Mouse (Mus musculus): ENCODE data around the gene Khdrbs1. TPM values are rescaled to one million over a fixed set of nuclear protein-coding genes. Genes with fewer than 3 reads are reported as not detected.

Khdrbs1 gene
- 58.4 and 71.5 TPM in 2 replicates for polyA plus RNA-seq (2012; rRNA removed)

GRCm38 (mm10) chr4:129742232-129743009, at the start of gene Khdrbs1:
Gene Khdrbs1 (minus strand): TSS chr4:129742303.

DNA sequence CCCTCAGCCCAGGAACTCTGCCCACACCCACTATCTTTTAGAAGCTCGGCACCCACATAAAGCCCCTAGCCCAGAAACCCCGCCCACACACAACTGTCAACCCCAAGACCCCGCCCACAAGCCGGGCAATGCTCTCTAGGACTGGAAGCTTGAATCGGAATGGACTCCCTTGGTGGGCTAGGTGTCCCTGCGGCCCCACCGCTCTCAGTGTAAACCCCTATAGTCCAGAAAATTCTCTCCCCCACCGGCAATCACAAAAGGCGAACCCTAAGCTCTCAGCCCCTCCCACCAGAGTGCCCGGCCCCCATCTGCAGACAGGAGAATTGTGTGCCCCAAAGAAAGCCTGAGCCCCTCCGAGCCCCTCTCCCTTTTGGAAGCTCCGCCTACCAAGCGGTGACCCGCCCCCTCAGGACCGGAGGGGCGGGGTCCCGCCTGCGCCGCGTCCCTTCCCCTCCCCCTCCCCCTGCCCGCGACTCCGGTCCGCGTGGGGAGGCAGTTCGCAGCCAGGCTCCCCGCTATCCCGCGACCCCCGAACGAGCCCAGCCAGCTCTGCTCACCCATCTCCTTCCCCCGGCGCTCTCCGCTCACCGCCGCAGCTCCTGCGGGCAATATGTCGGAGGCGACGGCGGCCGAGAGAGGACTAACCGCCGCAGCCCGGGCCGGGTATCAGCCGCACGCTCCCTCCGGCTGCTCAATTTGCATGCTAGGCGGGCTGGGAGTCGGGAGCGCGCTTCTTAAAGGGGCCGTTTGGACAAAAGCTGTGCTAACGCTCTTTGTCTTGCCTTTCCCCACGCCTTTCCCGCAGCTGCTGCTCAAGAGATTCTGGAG, 45.7 kb downstream of the Khdrbs1 start, which contains the start of gene Tmem39b:
Gene Tmem39b, minus strand, starts transcription at position 681 of the 828 bp plus-strand sequence.

GRCm38 (mm10) chr4:129672083-129672877, 69.8 kb downstream of the Khdrbs1 start, which contains the start of gene Kpna6:
Gene Kpna6 (minus strand): TSS chr4:129672767.

Other genes starting within 250 kb of the Khdrbs1 start
- gene Marcksl1, start 228.7 kb downstream of the Khdrbs1 start, polyA plus RNA-seq (2012; rRNA removed): 1,413 and 1,583 TPM in 2 replicates
- gene Hdac1, start 199.6 kb downstream of the Khdrbs1 start, polyA plus RNA-seq (2012; rRNA removed): 93.2 and 95.2 TPM in 2 replicates
- 14.9 and 16.0 TPM in 2 replicates for gene Lck, start 168.7 kb downstream of the Khdrbs1 start, polyA plus RNA-seq (2012; rRNA removed)
- 0.43 and 0.70 TPM in 2 replicates for gene Fam167b, start 163.8 kb downstream of the Khdrbs1 start, polyA plus RNA-seq (2012; rRNA removed)
- gene Eif3i, start 141.7 kb downstream of the Khdrbs1 start, polyA plus RNA-seq (2012; rRNA removed): 287 and 302 TPM in 2 replicates
- 150 and 156 TPM in 2 replicates for gene Tmem234, start 141.6 kb downstream of the Khdrbs1 start, polyA plus RNA-seq (2012; rRNA removed)
- gene Dcdc2b, start 128.0 kb downstream of the Khdrbs1 start, polyA plus RNA-seq (2012; rRNA removed): 4.7 and 5.5 TPM in 2 replicates
- gene Iqcc, start 123.2 kb downstream of the Khdrbs1 start, polyA plus RNA-seq (2012; rRNA removed): 32.2 and 33.4 TPM in 2 replicates
- 157 and 167 TPM in 2 replicates for gene Ccdc28b, start 118.4 kb downstream of the Khdrbs1 start, polyA plus RNA-seq (2012; rRNA removed)
- 41.8 and 43.0 TPM in 2 replicates for gene Txlna, start 101.2 kb downstream of the Khdrbs1 start, polyA plus RNA-seq (2012; rRNA removed)
- gene Kpna6, start 69.5 kb downstream of the Khdrbs1 start, polyA plus RNA-seq (2012; rRNA removed): 43.4 and 44.3 TPM in 2 replicates
- 42.1 and 47.1 TPM in 2 replicates for gene Tmem39b, start 45.5 kb downstream of the Khdrbs1 start, polyA plus RNA-seq (2012; rRNA removed)
- 66.1 and 70.5 TPM in 2 replicates for gene Ptp4a2, start 68.9 kb upstream of the Khdrbs1 start, polyA plus RNA-seq (2012; rRNA removed)
- 0.06 and 0.09 TPM in 2 replicates for gene Spocd1, start 186.9 kb upstream of the Khdrbs1 start, polyA plus RNA-seq (2012; rRNA removed)
- 137 and 156 TPM in 2 replicates for gene Adgrb2, start 242.6 kb upstream of the Khdrbs1 start, polyA plus RNA-seq (2012; rRNA removed)